Mouse (Mus musculus) right cerebral cortex, adult 18-20 months (tissue): ENCODE measurements around the gene Josd1.

Experiments used
- DNase-seq: peaks from one replicate; pipeline ENCODE4 v3.0.0; 2022; ENCODE audit warnings: mixed read lengths

Gene Josd1

GRCm38 (mm10) chr15:79687646-79688267, at the start of gene Josd1:
Josd1 (minus strand) TSS chr15:79687919.
- peak; percentile 96 for DNase-seq

- DNase-seq: no peak
These were observed 46.6 kb upstream of the Josd1 start for GRCm38 (mm10) chr15:79734311-79734710.

- no peak for DNase-seq
These were observed 45.9 kb upstream of the Josd1 start for GRCm38 (mm10) chr15:79733640-79734039.

- DNase-seq: no peak
These were observed 45.5 kb upstream of the Josd1 start for GRCm38 (mm10) chr15:79733192-79733591.

GRCm38 (mm10) chr15:79731554-79731953, 43.8 kb upstream of the Josd1 start:
- no peak for DNase-seq

- DNase-seq: no peak
These were observed 41.1 kb upstream of the Josd1 start for GRCm38 (mm10) chr15:79728731-79729388.

GRCm38 (mm10) chr15:79728311-79728710, 40.6 kb upstream of the Josd1 start:
- DNase-seq: no peak

GRCm38 (mm10) chr15:79727840-79728239, 40.1 kb upstream of the Josd1 start:
- DNase-seq: peak; percentile 64

GRCm38 (mm10) chr15:79725190-79725789, 37.6 kb upstream of the Josd1 start:
- DNase-seq: peak; percentile 82

- DNase-seq: peak; percentile 44
These were observed 35.7 kb upstream of the Josd1 start for GRCm38 (mm10) chr15:79723439-79723838.

- no peak for DNase-seq
These were observed 33.1 kb upstream of the Josd1 start for GRCm38 (mm10) chr15:79720796-79721195.

GRCm38 (mm10) chr15:79720267-79720666, 32.5 kb upstream of the Josd1 start:
- no peak for DNase-seq

- DNase-seq: no peak
These were observed 29.0 kb upstream of the Josd1 start for GRCm38 (mm10) chr15:79716710-79717109.

GRCm38 (mm10) chr15:79715646-79716045, 27.9 kb upstream of the Josd1 start:
- DNase-seq: no peak

- peak; percentile 40 for DNase-seq
These were observed 20.6 kb upstream of the Josd1 start for GRCm38 (mm10) chr15:79708229-79708822.

GRCm38 (mm10) chr15:79706603-79707214, 19.0 kb upstream of the Josd1 start:
- no peak for DNase-seq

GRCm38 (mm10) chr15:79697558-79698187, 10.0 kb upstream of the Josd1 start:
- DNase-seq: no peak

GRCm38 (mm10) chr15:79697011-79697410, 9.3 kb upstream of the Josd1 start:
- DNase-seq: no peak

- no peak for DNase-seq
These were observed 8.8 kb upstream of the Josd1 start for GRCm38 (mm10) chr15:79696508-79696907.

- no peak for DNase-seq
These were observed 7.8 kb upstream of the Josd1 start for GRCm38 (mm10) chr15:79695516-79695915.

GRCm38 (mm10) chr15:79694512-79694911, 6.8 kb upstream of the Josd1 start:
- no peak for DNase-seq

GRCm38 (mm10) chr15:79693740-79694139, 6.0 kb upstream of the Josd1 start:
- DNase-seq: no peak

GRCm38 (mm10) chr15:79692334-79692733, 4.6 kb upstream of the Josd1 start:
- DNase-seq: no peak
